Mouse (Mus musculus) adrenal gland, postnatal 4 days (tissue): ENCODE results near the gene Hist1h4c. TPM values are rescaled to one million over a fixed set of nuclear protein-coding genes. Genes with fewer than 3 reads are reported as not detected.
"Not testable (repeated sequence)": the region's sequence is repeated elsewhere in the genome, so short reads cannot be mapped to it uniquely, and the experiment has no call there.

ENCODE experiments used
- DNase-seq, 2 experiments: peaks; one replicate each; pipeline ENCODE4 v3.0.0; 2021 to 2022; ENCODE audit warnings: low spot score in 2 of 2, mixed read lengths in 2 of 2
- total RNA-seq, 2 experiments: library from RNA; stranded (reverse); gene quantifications; 2 replicates each; pipeline ENCODE4 v1.2.3; 2021

Gene Hist1h4c
- total RNA-seq, 2 experiments from 2014 or later, result 220 to 275 TPM

DNA sequence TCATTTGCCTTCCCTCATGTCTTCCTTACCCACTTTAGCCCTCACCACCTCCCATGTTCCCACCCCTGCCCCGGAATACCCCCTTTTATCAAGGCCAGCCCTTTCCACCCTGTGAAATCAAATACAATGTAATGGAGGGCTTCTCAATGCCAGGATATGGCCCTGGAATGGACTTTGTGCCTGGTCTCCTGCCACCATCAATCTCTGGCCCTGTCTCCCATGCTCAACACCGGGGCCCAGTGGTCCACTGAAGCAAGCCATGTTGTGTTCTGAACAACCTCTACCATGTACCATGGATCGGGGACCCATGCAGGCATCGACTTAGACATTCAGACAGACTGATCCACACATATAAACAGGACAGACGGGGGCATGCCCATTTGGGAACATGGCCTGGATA, 31.5 kb upstream of the Hist1h4c start:
- no peak for DNase-seq

DNA sequence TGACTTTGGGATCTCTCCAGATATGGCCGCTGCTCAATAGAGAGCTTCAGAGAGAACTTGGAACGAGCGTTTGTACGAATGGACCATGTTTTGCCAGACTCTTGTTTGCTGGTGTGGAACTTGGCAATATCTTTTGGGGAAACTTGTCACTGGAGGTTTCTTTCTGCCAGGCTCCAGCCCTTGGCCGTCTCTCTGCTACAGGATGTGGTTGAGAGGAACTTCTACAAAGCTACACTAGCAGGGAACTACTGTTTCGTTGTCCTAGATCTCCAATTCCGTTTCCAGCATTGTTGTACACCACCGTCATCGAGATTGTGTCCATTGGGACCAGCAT, 30.9 kb upstream of the Hist1h4c start:
- no peak for DNase-seq

DNA sequence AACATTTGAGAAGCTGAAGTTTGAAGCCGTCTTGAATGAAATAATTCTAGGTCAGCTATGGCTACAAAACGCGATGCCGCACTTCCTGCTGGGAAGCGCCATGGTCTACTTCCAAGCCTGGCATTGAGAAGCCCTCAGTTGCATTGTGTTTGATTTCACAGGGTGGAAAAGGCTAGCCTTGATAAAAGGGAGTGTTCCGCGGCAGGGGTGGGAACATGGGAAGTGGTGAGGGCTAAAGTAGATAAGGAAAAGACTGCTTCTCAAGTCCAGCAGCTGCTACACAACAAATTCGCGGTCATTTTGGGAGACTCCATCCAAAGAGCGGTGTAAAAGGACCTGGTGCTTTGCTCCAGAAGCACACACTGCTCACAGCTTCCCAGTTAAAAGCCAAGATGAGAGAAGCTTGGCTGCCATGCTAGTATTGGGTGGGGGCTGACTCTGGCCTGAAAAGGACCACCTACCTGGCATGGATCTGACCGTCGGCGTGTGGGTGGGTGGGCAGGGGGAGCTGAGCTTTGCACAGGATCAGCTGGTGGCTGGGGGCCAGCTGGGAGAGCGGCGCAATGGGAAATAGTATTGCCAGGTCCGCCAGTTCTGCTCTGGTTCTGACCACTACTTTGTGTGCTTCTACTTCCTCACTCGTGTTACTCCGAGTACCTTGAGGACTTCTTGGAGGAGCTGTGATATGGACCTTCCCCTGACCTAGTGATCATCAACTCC, 30.4 kb upstream of the Hist1h4c start:
- DNase-seq, result no peak

DNA sequence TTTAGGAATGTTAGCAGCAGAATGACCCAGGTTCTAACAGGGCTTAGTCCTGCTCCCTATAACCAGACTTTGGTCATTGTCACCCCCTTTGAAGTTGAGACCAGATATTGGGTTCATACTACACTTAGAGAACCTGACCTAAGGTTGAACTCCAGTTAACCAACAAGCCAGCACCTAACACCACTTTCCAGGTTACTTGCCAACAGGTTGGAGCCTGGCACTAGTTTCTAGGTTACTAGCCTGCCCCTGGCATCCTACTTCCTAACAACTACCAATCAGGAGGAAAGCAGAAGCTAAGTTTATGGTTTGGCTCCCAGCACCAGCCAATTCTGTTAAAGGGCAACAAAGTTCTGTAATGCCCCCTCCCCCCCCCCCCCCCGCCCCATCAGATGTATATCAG, 27.0 kb upstream of the Hist1h4c start:
- no peak for DNase-seq

DNA sequence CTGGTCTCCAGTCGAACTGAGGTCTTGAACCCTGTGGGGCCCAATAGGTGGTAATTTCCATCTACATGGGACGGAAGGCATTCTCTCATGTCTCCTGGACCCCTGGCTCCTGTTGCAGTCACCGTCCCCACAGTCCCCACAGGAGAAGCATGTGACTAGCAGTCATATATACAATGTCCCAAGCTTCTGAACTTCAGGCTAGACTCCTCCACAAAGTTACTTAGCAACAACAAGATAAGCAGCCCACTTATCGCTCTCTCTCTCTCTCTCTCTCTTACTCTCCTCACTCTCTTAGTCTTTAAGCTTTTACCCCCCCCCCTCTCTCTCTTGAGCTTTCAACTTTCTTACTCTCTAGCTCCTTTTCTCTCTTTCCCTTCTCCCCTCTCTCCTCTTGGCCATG, 26.0 kb upstream of the Hist1h4c start:
- DNase-seq, result no peak

DNA sequence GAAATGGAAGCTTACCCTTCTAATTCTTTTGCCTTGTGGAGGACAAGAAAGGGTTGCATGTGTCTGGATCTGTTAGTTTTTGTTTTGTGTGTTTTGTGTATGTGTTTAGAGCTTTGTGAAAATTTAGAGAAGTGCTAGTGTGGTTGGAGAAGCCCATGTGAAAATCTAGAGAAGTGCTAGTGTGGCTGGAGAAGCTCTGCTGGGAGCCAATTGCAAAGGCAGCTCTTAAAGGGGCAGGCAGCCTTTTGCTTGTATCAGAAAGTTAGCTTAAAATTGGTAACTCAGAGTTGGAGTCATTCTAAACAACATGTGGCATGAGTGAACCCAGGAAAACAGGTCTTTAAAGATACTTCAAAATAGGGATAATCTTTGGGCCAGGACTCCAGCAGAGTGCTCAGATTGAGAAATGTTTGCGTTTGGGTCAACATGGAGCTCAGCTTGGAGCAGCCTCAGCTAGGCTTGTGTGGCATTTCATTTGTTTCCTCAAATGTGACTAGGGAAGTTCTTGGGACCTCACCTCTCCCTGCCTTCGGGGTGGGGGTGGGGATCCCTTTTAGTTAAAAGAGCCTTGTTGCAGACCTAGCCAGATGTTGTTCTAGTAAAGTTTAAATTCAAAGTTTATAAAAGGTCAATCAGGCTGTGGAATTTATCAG, 19.5 kb upstream of the Hist1h4c start:
- DNase-seq, result not testable (repeated sequence)

DNA sequence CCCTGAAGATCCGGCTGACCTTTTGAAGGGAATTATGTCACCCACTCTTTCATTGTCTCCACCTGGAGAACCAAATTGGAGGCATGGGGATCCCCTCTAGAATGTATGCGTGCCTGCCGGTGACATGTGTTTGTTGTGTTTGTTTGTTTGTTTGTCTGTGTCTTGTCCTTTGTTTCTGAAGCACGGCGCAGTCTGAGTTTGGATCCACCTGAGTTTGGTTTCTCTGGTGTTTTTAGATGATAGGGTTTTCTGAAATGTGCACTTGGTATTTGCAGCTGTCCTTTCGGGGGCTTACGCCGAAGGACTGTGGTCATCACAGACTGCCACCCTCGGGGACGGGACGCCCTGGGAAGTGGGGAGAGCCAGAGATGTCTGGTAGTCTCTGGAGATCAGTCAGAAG, 18.9 kb upstream of the Hist1h4c start:
- no peak for DNase-seq

DNA sequence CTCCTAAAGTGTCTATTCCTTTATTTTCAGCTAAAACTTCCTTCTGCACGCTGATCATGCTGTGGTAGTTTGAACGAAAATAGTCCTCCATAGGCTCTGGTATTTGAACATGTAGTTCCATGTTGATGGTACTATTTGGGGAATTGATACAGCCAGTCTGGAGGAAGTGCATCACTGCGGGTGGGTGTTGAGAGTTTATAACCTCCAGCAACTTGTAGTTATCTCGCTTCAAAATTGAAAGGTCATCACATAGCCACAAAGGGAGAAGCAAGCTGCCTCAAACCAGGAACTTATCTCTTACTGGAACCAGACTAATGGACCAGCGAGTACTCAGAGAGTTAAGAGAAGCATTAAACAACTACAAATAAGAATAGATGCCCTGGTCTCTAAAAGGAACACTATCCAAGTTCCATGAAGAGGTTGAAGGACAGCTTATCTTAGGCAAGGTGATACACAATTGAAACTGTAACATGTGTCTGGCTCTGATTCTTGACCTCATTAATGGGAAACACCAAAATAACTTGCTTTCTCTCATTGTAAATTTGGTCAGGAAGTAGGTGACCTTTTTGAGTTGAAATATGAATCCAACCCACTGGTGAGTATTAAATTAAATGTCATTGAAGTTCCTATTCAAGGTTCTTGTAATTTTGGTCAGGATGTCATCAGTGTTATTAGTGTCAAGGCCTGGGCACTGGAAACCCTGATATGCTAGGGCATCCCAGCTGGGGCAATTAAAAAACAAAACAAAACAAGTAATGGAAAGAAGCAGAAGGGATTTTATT, 18.2 kb upstream of the Hist1h4c start:
- DNase-seq, result no peak

DNA sequence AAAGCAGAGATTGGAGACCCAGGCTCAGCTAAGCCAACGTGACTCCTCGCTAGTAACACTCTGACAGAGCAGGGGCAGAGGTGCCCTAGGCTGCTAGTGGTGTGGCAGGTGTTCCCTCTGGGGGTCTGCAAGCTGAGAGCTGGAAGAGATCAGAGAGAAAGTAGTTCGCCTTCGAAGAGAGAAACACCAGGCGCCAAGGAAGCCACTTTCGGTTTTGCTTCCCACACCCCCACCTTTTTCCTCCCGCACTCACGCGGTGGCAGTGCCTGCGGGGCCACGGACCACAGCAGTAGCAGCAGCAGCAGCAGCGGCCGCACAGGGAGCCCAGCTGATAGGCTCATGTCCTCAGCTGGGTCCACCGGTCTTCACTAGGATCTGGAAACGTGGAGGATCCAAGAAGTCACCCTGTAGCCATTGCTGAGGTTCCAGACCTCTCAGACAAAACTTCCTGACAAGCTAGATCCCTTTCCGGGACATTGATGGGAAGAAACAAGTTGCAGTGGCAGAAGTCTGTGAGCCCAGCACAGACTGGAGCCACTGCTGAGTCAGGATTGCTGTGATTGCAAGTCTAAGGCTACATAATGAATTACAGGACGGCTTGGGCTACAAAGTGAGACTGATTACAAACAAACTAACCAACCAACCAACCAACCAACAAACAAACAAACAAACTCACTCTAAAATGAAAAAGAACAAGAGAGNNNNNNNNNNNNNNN, 12.3 kb upstream of the Hist1h4c start, which contains the start of gene Hfe:
Hfe (minus strand) TSS at position 481 of the 716 bp plus-strand sequence.
- peak in 1 of 2 experiments; percentile 30 for DNase-seq

DNA sequence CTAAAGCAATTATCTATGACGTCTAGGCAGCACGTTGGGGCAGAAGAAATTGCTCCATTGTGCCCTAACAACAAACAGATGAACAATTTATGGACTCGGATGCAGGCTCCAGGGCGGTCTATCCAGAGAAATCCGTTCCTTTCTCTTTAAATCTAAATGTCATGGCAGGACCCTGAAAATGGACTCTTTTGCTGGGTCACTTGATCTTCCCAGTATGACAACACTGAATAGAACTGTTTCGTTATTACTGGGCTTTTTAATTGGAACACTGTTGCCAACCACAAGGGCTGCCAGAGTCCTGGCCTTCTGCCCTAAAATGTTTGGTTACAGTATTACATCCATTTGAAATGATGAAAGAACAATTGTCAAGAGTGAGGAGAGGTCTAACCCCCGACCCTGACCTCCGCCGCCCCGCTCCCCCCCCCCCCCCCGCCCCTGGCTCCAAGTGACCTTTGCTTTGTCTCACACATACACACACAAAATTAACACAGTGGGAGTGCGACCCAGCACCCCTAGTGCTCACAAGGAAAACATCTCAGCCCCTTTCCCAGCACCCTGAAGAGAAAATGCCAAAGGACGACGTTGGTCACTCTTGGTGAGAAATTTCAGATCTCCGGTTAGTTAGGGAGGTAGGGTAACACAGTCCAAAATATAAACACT, 11.6 kb upstream of the Hist1h4c start:
- no peak for DNase-seq

DNA sequence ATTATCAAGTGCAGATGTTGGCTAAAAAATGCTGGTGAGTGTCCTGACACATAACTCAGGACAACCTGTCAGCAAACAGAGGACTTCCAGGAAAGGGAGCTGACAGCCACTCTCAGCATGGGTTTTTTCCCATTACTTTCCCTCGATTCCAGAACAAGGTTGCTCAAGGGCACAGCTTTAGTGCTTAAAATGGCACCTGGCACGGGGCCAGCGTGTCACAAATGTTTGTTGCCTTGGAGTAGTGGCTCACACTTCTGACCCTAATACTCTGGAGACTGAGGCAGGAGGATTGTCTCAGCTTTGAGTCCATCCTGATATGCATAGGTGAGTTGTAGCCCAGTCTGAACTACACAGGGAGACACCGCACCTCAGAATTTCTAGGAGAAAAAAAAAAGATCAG, 10.4 kb upstream of the Hist1h4c start:
- no peak for DNase-seq

DNA sequence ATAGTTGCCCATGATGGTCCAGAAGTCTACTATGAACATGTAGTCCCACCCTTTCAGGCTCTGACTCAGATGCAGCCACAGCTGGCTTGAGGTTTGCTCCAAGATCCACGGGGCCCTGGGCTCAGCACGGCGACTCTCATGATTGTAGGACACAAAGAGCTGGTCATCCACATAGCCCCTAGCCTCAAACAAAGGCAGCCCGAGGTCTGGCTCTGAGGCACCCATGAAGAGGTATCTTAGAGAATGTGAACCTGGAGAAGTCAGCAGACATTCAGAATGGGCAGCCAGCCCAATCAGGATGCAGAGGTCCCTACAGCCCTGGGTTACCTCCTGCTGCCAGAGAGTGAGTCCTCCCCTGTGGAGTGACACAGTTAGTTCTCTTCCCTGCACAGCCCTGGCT, 9.8 kb upstream of the Hist1h4c start:
- no peak for DNase-seq

DNA sequence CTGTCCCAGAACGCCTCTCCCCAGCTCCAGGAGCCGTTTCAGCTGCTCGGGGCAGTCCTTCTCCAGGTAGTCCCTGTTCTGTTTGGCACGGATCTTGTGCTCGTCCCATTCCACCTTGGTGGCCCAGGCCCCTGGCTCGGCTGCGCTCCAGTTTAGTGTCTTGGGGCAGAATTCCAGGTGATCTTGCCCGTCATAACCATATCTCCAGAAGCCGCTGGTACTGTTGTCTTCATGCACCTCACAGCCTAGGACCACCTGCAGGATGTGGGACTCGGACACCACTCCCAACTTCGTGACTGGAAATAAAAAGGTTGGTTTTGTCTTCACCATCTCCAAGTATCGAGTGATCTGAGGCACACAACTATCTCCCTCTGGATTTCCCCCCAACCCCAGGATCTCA, 8.5 kb upstream of the Hist1h4c start:
- no peak for DNase-seq

DNA sequence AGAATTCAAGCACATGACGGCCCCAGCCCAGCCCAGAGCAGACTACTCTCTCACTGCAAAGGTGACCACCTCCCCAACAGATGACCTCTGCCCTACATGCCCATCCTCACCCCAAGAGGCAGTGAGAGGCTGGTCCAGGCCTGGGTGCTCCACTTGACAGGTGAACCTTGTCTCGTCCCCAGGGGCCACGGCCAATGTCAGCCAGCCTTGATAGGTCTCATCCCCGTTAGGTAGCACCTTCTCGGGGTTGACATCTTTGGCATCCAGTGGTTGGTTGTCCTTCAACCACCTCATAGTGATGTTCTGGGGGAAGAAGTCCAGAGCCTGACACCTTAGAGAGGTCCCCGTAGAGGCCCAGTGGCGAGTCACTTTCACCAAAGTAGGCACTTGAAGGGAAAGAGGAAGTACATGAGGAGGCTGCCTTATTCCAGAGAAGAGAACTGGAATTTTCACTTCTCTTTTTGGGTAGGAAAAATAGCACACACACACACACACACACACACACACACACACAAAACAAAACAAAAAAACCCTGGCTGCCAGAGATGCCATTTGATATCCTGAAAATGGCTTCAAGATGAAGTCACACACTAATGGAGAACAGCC, 7.6 kb upstream of the Hist1h4c start:
- DNase-seq, result no peak

DNA sequence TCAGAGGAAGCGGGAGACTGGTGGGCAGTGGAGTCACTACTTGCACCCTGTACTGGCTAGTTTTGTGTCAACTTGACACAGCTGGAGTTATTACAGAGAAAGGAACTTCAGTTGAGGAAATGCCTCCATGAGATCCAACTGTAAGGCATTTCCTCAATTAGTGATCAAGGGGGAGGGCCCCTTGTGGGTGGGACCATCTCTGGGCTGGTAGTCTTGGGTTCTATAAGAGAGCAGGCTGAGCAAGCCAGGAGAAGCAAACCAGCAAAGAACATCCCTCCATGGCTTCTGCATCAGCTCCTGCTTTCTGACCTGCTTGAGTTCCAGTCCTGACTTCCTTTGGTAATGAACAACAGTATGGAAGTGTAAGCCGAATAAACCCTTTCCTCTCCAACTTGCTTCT, 4.5 kb upstream of the Hist1h4c start:
- DNase-seq, result not testable (repeated sequence)

DNA sequence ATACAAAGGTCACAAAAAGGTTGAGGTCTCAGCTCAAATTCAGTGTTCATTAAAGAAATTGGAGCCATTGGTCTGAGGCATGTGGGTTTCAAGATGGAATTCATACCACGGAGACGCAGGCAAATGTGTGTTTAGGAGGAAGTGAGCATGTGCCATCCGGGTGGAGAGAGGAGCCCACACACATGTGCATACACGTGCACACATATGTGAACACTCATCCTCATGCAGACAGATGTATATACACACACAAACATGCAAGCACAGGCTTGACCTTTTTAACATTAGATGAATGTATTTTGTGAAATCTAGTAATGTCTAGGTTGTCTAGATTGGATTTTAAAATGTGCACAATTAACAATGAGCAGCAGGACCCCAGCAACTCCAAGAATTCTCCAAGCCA, 4.0 kb upstream of the Hist1h4c start:
- DNase-seq, result no peak

DNA sequence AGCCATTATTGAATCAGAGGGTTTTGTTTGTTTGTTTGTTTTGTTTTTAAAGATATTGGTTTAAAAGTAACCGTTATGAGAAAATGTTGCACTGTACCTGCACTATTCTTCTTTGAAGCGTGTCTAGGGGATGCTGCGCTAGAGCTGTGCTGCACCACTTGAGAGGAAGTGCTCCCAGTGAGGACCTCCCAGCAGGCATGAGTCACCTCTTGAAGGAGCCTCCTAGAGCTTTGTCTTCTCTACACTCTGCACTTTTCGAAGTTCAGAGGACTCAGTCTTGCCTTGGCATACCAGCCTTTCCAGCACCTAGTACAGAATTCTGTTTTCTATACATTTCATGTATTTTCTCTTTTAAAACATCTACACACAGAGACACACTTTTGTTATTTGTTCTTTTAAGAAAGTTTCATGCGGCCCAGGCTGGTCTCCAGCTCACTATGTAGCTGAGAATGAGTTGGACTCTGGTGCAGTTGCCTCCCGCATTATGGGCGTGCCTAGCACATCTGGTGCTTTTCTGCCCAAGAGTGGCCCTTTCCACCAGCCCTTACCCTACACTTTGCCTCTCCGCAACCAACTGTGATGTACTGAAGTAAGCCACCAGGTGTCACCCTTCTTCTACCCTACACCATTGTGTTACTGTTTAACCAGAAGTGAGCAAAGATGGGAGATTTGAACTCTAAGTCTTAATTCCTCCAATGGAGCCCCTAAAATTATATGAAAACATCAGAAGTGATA, 2.7 kb upstream of the Hist1h4c start:
- DNase-seq, result peak in 1 of 2 experiments; percentile 44

DNA sequence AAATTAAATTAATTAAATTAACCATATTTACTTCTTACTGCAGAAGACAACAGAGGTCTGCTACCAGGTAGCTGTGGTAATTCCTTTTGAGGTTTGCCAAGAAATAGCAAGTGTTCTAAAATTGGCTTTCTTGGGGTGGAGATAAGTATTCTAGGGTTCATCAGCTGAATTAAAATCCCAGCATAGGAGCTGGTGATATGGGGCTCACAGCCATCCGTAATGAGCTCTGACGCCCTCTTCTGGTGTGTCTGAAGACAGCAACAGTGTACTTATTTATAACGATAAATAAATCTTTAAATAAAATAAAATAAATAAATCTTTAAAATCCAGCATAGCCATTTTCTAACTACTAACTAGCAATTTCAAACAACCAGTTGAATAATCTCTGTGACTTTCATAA, 1.5 kb upstream of the Hist1h4c start:
- DNase-seq, result no peak

DNA sequence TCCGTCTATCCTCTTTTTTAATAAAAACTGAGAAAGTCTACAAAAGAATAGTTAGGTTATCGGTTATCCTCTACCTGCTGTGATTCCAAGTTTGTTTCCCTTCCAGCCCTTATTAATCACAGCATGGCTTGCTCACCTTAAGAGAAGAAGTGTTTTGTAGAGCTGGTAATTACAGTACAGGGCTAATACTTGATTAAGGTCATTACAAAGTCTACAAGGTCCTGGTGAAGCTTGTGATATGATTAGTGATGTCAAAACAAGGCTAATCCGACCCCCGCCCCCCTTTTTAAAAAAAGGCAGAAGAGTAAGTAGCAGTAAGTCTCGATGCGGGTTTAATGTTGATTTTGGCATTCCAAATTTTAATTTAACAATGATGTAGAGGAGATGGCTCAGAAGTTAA, 742 bp upstream of the Hist1h4c start:
- no peak for DNase-seq
